Mouse (Mus musculus) forelimb bud, embryonic 11.5 days (tissue): ENCODE results near the gene Tnfaip2.

Source experiments
- DNase-seq: peaks from one replicate; pipeline ENCODE4 v3.0.0-alpha.2; 2012; ENCODE audit warnings: low read depth, low spot score

The Tnfaip2 gene

DNA sequence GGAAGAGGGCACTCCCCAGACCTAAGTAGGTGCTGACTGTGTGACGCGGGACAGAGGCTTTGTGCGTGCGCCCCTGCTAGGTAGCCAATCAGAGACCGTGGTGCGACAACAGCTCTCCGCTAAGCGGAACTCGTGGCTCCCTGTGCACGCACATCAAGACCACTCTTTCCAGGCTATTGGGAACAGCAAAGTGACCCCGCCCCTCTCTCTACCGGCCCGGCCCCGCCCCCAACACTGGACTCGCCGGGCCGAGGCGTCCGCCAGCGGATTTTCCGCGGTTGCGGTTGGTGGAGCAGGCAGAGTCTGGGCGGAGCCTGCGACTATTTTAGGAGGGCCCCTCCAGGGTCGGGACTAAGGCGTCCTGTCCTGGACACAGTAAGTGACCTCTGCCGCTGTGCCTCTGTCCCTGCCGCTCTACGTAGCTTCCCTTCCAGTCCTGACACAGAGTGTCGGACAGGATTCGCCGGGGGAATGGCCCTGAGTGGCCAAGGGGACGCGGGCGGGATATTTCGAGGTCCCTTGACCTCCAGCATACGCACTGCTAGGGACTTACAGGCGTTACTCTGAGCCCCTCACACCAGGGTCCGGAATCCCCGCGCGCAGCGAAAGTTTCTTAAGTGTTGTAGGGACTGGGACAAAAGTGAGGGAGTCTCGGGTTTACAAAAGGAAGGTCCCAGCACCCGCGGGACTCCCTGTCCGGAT, at the start of gene Tnfaip2:
Gene Tnfaip2 (plus strand): TSS at position 161 of the 702 bp plus-strand sequence.
- DNase-seq, result peak; percentile 58

DNA sequence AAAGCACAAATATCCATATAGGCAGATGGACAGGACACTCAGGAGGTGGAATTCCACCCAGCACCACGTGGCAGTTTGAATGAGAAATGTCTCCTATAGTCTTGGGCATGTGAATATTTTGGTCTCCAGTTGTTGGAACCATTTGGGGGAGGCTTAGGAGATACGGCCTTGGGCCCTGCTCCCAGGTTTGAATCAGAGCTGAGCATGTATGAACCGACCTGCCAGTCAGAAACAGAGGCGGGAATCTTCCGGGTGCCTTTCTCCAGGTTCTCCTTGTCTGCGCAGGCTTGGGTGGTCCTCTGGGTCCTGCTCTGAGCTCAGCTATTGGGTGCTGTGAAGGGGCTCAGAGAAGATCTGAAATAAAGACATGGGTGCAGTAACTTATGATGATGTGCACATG, 48.3 kb upstream of the Tnfaip2 start:
- DNase-seq, result no peak

- no peak for DNase-seq
These were observed 45.3 kb upstream of the Tnfaip2 start for GRCm38 (mm10) chr12:111396997-111397396.

GRCm38 (mm10) chr12:111401454-111402184, 40.6 kb upstream of the Tnfaip2 start:
- DNase-seq, result peak; percentile 85

- DNase-seq, result no peak
These were observed 37.4 kb upstream of the Tnfaip2 start for GRCm38 (mm10) chr12:111404880-111405279.

DNA sequence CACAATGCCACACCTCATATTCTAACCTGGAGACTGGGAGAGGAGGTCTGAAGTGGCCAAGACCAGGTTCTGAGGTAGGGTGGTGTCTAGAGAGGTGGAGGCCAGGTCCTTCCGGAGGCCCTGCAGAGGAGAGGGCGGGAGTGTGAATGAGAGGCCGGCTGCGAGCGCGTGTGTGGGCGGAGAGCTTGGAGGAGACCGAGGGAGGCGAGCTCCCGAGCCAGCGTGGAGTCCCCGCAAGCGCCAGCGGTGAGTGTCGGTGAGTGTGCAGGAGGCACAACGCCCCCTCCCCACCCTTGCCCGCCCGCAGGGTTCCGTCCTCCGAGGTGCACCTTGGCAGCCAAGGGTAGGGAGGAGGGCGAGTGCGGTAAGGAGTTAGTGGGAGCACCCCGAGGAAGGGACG, 35.6 kb upstream of the Tnfaip2 start, which contains the start of gene Lbhd2:
Gene Lbhd2 (plus strand): TSS at position 188 of the 400 bp plus-strand sequence.
- DNase-seq, result no peak

DNA sequence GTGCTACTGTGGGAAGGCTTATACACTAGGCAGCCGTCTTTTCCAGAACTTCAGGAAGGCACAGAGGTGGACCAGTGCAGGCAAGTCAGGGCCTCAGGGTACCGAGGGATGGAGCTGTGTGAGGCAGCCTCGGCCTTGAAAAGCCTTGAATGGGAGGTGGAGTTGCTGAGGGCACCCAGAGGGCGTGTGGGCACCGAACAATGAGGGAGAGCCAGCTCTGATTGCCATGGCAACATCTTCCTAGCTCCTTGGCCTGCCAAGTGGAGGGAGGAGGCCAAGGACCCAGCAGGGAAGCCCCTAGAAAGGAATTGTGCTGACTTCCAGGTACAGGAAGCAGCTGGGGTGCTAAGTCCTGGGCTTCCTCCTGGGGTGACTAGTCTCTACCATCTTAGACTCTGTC, 32.7 kb upstream of the Tnfaip2 start:
- no peak for DNase-seq

DNA sequence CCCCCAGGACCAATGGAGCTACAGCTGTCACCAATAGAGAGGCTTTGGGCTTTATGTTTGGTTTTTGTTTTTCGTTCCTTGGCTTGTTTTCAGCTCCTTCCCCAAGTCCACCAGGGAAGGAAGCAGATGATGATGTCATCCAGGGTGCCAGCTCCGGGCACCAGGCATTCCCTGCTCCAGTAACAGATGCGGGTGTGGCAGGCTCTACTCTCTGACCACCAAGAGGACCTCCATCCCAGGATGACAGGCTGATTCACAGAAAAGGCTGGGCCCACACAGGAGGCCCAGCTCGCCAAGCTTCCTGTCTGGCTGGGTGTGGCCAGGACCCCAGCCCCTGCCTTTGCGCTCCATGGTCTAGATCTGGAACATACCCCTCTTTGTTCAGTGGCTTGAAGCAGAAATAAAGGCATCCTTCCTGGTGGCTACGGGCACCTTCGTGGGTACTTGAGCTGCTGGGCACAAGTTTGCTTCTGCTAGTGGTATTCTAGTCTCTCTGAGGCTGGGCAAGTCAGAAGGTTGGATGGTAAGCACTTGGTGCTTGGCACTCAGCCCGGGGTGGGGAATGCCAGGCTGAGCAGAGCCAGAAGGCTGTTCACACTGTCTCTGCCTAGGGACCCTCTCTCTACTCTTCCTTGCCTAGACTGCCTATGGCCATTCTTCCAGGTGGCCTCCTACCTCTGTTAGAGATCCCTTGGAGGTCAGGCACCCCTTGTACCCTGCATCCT, 30.5 kb upstream of the Tnfaip2 start:
- no peak for DNase-seq

DNA sequence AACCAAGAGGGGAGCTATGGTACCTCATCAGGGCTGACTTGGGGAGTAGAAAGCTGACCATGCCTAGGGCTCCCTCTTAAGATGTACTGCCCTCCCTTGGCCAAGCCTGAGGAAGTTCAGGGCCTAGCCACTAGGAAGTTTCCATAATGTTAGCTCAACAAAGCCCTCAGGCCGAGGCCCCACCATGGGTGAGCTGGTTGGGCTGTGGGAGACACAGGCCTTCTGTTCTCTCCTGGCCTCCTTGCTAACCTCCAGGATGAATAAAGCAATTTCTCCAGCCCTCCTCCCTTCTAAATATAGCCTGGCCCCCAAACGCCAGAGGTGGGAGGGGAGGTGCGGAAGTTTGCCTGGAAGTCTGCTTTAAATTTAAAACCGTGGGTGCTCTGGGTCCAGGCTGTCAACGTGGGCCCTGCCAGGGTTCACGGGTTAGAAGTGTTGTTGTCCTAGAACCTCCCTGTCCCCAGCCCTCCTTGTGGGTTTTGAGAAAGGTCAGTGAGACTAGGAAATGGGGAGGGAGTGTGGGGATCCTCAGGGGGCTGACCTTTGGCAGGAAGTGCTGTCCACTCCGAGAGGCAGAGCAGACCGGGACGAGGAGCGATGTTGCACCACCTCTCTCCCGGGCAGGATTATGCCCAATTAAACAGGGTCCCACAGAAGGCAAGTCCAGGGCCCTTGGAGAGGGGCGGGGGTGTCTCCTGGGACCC, 29.5 kb upstream of the Tnfaip2 start:
- DNase-seq, result no peak

- peak; percentile 93 for DNase-seq
These were observed 29.0 kb upstream of the Tnfaip2 start for GRCm38 (mm10) chr12:111413300-111413699.

DNA sequence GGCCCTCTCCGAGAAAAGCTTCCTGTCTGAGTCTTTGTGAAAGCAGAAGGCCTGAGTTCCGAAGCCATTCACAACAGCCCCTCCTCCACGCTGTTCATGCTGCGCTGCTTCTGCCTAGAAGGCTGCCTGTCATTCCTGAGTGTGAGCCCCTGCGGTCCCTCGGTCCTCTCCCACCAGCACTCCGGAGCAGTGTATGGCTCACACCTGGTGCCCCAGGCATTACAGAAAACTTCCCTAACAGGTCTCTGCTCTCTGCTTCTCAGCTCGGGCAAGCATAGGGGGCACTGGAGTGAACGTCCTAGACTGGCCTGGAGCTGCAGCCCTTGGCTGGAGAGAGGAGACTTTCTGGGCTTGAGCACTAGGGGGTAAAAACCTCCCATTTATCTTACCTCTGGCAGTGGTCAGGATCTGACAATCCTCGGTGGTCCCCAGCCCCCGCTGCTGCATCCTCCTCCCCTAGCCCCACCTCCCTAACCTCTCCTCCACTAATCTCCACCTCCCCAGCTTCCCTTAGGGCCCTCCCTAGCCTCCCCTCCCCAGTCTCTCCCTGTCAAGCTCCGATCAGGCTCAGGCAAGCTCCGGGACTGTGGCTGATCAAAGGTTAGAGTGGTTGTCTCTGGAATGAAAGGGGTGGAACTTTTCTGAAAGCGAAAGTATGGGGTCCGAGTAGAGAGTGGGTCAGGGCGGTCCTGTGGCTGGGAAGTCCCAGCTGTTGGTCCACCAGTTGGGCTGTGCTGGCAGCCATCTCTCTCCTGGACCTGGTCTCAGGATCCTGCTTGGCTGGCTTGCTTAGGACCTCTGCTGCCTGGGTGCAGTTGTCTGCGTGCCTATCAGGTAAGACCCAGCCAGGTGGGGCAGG, 25.1 kb upstream of the Tnfaip2 start, which contains the start of gene Exoc3l4:
Gene Exoc3l4 (plus strand): TSS at position 97 of the 859 bp plus-strand sequence.
- no peak for DNase-seq

DNA sequence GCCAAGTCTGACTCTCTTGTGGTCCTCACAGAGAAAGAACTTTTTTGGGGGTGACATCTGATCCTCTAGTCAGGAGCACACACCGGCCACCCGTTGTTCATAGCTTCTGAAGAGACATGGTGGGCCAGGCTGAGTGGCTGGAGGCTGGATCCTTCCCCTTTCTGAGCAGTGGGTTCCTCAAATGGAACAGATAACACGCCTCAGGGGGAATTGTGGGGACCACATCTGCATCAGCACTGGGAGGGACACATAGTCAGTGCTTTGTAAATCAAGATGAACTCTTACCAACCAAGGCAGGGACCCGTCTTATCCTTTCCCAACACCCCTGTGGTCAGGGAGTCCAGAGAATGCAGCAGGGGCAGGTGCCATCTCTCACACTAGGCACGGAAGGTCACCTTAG, 22.4 kb upstream of the Tnfaip2 start:
- DNase-seq, result no peak

DNA sequence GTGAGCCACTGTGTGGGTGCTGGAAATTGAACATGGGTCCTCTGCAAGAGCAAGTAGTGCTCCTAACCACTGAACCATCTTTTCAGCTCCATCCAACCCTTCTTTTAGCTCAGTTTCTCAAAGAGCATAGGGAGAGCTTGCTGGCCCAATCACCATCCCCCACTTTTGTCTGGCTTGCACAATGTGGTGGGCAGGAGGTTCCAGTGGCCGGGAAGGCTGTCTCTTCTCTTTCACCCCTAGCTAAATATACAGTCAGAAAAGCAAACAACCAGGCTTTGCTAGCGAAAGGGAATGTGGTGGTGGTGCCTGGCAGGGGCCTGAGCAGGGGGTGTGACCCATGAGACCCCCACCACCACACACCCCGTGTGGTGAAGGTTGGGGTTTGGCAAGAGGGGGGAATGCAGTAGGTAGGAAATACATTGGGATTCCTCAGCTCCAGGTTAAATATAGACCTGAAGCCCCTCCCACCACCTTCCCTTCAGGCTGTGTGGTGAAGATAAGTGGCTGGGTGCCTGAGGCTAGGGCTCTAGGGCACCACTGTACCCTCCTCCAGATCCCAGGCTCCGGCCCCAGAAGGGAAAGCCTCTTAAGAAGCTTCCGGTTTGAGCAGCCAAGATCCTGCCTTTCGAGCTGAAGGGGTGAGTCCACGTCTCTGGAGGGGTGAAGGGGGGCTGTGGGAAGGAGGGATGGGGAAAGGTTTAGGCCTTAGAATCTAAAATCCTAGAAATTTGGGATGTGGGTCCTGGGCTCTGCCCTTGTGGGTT, 21.1 kb upstream of the Tnfaip2 start:
- DNase-seq, result no peak

DNA sequence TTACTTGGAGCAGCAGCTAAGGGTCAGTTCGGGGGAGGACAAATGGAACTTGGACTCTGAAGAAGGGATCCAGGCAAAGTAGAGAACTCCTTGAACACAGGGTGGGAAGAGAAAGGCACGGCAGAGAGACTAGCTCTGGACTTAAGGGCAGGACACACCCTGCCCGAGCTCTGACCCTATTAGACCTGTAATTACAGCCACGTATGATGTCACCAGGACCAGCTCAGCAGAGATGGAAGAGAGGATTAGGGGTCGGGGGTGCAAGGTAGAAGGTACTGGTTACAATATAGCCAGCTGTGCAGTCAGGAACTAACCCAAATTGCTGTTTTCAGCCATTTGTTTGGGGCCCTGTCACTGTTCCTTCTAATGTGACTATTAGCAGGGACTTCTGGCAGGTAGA, 19.4 kb upstream of the Tnfaip2 start:
- no peak for DNase-seq

GRCm38 (mm10) chr12:111423570-111424129, 18.6 kb upstream of the Tnfaip2 start:
- DNase-seq, result no peak

- no peak for DNase-seq
These were observed 17.7 kb upstream of the Tnfaip2 start for GRCm38 (mm10) chr12:111424547-111424946.

GRCm38 (mm10) chr12:111425258-111425657, 17.0 kb upstream of the Tnfaip2 start:
- DNase-seq, result peak; percentile 80

DNA sequence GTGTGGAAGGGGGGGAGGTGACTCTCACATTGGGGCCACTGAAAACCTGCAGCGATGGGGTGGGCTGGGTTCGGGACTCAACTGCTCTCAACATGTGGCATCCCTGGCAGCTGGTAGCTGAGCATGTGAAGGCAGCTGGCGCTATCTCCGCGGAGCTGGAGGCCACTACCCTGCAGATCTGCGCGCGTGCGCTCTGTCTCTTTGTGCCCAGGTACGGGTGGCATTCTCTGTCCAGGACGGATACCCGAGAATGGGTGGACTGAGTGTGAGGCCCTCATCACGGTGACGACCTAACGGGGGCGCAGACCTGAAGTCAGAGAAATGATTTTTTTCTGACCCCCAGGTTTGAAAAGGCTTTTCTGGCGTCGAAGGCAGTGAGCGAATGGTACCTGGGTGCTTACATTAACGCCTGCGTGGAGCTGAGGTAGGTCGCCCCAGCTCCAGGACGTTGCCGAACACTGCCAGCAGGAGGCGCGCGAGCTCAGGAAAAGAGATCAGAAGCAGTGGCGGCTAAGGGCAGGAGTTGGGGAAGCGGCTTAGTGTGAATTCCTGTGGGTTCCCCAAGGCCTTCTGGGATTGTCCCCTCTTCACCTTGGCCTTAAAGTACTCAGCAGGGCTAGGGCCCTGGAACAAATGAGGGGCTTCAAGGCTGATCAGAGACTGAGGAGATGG, 16.3 kb upstream of the Tnfaip2 start:
- DNase-seq, result peak; percentile 86
